Mouse (Mus musculus) left cerebral cortex, adult 9 months (tissue): ENCODE data around the gene Wdr48.

Experiments
- DNase-seq, 2 experiments: peaks; one replicate each; pipeline ENCODE4 v3.0.0; 2022; ENCODE audit warnings: low spot score in 2 of 2

Gene Wdr48

DNA sequence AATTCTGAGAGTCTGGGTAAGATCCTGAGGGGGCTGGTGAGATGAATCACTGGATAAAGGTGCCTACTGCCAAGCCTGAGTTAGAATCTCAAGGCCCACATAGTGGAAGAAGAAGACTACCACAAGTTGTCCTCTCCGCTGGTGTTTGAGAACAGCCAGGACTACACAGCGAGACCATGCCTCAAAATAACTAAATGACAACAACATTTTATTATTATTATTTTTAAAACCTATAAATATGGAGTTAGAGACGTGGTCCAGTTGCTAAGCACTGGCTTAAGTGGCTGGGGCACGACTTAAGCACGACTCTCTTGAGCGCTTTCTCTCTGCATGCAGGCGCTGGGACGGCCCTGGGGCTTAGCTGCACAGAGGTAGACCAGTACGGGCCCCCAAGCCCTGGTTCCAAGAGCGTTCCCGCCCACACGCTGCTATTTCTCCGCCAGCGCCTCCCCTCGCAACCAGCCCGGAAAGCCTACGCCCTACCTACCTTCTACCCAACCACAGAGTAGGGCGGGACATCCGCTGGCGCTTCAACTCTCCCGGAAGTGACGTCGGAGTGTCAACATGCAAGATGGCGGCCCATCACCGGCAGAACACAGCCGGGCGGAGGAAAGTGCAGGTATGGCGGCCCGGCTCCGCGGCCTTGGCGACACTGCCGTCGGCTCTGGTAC is at the start of gene Wdr48:
Gene Wdr48 (plus strand): TSS at position 540 of the 671 bp plus-strand sequence.
- peak; percentile 93 to 98 for DNase-seq

DNA sequence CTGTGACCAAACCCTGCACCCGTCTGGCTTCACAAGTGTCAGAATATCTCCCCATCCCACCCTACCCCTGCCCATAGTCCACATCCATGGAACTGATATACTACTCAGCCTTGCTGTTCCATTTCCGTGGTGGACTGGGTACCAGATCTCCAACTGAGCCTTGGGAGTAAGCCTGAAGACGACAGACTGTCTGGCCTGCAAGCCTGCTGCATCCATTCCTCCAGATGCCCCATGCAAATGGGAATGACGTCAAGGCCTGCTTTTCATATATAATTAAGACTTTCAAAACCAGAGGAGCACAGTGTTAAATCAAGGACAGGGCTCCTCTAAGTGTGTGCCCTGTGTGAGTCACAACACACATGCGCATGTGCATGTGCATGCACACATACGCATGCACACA is 47.5 kb upstream of the Wdr48 start:
- no peak for DNase-seq

DNA sequence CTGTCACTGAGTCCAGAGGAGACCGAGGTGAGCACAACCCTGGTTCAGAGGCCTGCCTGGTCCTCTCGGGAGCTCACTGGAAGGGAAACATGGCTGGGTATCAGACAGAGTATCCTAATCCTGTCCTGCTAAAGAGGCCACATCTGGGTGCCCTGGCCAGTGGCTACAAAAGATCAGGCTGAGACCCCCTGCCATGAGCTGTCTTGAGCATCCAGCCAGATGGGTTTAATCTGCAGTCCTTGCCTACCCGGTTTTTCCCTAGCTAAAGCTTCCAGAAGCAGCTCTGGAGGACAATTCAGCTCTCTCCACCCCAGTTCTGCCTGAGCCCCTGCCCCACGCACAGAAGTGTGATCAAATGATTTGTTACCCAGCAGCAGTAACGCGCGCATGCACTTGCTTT is 46.0 kb upstream of the Wdr48 start:
- no peak for DNase-seq

DNA sequence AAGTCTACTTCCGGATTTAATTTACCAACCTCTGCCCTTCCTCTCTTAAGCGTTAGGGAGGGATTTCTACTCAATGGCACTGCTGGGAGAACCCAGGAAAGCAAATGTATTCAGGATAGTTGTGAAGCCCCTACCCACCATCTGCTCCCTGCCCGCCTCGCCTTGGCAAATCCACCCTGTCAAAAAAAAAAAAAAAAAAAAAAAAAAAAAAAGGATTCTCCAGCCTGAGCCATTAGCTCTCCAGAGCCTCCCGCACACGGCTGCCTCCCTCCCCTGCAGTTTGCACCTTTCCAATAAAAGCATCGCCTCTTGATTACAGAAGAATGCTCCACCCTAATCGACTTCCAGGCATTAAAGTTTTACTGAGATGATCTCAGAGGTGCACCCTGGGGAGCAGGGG is 45.5 kb upstream of the Wdr48 start:
- no peak for DNase-seq

DNA sequence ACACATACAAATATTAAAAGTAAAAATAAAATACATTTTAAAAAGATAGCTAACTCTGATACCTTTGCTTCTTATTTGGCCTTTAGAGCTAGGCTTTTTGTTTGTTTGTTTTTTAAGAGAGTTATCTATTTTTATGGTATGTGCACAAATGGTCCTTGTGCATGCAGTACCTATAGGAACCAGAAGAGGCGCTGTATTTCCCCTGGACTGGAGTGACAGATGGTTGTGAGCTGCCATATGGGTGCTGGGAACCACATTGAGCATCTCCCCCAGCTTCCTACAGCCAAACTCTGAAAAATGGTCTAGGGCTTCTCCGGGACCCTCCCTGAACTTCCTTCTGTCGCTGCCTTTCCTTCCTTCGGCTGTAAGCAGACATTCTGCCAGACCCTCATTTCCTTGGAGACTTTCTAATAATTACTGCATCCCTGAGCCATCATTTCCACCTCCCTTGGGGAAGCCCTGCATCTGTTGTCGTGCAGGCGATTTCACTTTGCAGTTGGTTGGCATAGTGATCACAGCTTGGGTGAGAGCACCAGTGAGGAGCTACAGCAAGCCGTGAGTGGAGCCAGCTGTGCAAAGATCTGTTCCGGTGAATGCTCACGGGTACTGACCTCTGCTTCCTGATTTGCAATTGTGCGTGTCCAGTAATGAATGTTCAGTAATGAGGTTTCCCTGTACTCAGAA is 42.2 kb upstream of the Wdr48 start:
- no peak for DNase-seq

DNA sequence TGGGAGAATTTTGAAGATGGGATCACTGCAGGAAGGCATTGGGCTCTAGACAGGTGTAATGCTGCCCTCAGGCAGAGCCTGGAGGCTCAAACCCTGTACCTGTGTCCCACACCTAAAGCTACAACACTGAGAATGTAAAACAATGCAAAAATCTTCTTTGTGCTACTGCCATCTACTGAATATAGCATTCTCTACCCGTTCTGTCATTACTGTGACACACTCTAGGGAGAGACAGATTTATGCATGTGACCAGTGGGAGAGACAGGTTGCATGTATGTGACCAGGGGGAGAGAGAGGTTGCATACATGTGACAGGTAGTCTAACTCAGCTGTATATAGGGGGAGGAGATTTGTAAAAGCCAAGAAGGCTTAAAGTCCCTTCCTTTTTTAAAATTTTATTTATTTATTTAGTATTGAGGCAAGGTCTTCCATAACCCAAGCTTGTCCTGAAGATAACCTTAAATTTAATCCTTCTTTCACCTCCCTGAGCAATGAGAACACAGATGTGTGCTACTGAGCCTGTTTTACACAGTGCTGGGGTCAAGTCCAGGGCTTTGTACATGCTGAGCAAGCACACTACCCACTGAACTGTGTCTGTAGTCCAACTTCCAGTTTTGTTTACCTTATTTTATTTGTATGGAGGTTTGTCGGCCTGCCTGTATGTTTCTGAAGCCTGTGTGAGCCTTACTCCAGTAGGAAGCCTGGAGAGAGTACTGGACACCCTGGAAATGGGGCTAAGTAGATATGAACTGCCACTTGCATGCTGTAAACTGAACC is 41.4 kb upstream of the Wdr48 start:
- DNase-seq = no peak

DNA sequence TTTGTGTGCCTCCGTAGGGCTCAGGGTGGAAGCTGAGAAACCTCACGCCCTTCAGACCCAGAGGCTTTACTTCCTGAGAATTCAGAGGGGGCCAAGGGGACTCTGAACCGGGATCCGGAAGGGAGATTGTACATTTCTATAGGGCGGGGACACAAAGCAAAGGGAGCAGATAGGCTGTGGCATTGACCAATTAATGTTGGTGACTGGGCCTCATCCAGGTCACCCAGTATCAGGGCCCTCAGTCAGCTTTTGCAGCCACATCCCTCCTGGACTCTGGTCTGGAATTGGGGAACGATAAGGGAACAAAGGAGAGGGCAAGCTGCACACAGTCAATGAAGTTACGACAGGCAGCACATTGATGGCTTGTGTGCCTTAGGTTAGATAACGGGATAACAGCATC is 40.5 kb upstream of the Wdr48 start:
- DNase-seq = no peak

DNA sequence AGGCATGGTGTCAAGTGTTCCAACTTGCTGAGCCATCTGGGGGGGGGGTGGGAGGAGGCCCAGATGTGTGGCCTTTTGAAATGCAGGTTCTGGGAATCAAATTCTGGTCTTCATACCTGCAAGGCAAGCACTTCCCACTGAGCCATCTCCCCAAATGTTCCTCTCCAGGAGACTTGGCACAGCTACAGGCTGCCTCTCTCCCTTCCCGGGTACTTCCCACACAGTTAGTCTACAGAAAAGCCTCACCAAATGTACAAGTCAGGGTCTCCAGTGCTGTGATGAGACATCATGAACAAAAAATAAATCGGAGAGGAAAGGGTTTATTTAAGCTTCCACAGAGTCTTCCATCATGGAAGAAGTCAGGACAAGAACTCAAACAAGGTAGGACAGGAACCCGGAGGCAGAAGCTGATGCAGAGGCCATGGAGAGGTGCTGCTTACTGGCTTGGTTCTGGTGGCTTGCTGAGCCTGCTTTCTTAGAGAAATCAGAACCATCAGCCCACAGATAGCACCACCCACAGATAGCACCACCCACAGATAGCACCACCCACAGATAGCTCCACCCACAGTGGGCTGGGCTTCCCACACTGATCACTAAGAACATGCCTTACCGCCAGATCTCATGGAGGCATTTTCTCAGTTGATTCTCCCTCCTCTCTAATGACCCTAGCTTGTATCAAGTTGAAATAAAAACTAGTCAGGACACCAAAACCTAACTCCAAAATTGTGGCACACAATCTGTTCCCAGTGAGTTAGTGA is 7.4 kb upstream of the Wdr48 start:
- peak in 1 of 2 experiments; percentile 16 for DNase-seq

DNA sequence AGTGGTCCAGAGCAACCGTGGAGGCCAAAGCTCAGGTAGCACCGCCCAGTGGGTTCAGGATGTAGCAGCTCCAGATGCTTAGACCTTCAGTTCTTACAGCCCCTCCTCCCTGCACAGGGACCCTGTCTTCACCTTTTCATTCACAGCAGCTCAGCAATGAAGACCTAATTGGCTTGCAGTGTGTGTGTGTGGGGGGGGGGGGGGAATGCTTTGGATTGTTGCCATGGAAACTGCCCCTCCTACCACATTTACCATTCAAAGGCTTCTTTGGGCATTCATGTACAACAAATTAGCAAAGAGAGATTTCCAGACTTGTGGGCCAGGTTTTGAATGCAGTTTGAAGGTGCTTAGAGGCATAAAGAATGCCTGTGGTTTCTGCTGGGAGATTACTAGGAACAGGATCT is 5.8 kb upstream of the Wdr48 start:
- DNase-seq = no peak

DNA sequence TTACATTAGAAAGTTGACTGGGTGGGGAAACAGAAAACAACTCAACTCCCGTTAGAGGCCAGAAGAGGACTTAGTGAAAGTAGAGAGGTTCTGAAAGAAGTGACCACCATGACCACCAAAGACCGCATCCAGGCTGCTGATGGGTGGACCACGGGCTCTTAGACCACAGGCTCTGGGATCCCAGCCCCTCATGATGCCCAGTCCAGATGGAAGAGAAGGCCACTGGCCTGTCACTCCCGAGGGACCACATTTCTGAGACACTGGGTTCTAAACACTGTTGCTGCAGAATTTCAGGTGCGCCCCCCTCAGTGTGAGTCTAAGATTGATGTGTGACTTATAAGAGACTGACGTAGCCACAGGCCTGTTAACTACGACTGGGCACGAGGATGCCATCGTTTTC is 5.2 kb upstream of the Wdr48 start:
- DNase-seq = no peak

DNA sequence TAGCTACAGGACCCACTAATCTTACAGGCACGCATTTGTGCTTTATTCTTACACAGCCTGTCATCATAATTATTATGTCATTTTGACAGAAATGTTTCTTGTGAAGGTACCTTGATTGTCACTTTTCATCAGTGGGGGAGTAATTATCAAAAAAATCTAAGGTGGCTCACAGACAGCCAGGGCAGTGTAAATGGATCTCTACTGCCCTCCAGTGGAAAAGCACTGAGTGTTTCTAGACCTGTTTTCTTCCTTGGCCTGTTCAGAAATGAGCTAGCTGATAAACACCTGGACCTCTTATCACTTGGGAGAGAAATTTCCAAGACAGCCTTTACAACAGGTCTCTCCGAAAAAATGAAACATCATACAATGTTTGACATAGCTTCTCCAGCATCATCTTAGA is 4.0 kb upstream of the Wdr48 start:
- DNase-seq = peak in 1 of 2 experiments; percentile 33

DNA sequence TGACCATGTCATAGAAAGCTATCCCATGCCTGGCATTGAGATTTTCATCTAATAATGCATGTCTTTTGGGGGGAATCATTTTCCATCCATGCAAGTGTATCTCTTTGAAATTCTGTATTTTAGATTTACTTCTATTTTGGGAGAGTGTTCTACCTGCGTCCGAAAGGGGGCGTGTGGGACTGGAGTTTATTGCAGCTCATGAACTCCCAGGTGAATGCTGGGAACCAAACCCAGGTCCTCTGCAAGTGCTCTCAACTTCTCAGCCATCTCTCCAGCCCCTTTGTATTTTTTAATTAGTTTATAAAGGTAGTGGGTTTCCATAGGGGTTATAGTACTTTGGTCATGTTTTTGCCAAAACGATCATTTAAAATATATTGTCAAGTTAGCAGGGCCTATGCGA is 797 bp upstream of the Wdr48 start:
- DNase-seq = no peak

DNA sequence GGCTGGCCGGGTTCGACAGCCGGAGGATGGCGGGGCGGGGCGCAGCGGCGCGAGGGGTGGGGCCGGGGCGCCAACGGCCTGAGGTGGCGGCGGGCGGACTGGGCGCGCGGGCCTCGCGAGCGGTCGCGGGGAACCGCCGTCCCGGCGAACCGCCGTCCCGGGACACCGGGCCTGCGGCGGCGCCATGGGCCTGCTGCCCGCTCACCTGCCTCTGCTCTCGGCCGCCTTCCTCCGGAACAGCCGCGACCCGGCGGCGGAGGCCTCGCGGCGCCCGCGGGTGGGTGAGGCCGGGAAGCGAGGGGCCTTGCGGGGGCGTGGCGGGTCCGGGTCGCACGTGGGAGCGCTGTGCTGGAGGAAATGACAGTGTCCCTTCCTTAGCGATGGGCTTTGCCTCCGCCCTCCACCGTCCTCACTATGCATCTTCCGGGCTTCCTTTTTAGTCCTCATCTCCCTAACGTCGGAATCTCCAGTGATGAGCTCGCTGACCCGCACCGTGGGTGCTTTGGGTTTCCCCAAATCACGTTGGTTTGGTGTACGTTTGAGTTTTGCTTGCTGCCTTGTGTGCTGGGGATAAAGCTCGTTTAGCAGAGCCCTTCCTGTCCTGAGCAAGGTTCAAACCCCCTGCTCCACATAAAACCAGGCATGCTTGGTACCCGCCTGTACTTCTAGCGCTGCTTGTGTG is 503 bp downstream of the Wdr48 start:
- DNase-seq = peak in 1 of 2 experiments; percentile 24

DNA sequence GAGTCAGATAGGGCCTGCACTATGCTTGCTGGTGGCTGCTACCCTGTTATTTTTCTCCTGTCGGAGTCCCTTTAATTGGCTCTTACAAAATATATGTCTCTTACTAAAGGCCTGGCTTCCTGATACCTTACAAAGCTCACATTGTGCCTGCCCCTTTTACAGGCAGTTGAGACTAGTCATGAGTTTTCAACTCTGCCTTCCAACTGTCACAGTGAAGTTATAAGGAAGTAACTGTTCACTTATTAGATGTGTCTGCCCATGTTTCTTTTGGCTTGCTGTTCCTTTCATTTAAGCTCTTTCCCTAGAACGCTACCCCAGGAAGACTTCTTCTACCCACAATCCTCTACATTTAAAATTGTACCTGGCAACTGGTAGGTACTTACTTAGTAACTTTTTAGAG is 4.8 kb downstream of the Wdr48 start:
- DNase-seq = no peak

DNA sequence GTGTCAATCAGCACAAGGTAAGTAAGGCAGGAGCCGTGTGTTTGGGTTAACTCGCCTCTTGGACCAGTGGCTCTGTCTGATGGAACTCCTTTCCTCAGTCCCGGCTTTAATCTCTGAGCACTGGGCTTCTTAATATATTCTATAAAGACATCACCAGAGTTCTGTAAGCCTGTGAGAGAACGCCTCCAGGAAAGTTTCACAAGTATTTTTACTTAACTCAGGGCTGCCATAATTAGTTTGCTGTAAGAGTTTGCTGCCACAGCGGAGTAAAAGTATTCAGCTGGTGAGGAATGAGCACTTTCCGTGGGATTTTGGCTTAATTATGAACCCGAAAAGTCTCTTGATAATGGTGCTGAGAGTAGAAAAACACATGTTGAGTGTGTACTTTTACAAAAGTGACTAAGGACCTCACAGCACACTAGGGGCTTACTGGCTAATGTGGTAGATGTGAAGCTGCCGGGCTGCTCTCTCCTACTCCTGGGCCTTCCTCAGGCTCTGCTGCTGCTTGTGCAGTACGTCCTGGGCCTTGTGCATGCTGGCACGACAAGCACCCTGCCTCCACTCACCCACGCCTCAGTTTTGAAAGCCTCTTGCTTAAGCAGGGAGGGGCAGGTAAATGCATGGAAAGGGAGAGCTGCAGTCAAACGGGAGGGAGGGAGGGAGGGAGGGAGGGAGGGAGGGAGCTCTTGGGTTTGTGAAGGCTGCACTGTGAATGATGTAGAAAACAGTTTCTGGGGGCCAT is 7.9 kb downstream of the Wdr48 start:
- no peak for DNase-seq

DNA sequence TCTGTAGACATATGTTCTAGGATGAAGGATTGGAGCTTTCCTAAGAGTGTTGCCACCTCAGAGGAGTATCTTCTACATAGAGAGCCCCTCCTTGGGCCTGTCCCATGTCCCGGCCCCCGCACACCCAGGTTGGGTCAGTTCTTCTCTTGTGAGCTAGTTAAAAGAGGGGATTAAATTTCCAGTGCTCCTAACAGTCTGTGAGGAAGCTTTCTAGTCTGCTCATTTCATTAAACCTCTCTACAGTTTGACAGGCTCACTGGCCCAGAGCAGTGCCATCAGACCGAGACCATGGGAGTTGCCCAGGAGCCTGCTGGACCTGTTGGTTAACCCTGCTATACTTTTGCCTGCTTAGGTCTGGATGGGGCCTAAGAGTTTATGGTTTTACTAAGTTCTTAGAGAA is 14.0 kb downstream of the Wdr48 start:
- no peak for DNase-seq

DNA sequence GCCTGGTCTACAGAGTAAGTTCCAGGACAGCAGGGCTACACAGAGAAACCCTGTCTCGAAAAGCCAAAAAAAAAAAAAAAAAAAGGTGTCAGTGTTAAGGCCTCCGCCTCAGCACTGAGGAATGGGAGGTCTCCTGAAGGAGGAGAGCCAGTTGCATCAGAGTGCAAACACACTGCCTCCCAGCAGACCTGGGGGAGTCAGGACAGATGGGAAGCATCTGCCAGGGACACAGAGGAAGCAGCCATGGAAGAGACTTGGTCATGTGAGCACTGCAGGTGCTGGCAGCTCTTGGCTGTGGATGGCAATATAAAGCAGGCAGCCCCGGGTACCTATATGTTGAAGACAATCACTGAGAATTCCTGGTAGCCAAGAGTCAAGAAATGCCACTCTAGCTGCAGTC is 15.3 kb downstream of the Wdr48 start:
- peak in 1 of 2 experiments; percentile 45 for DNase-seq

DNA sequence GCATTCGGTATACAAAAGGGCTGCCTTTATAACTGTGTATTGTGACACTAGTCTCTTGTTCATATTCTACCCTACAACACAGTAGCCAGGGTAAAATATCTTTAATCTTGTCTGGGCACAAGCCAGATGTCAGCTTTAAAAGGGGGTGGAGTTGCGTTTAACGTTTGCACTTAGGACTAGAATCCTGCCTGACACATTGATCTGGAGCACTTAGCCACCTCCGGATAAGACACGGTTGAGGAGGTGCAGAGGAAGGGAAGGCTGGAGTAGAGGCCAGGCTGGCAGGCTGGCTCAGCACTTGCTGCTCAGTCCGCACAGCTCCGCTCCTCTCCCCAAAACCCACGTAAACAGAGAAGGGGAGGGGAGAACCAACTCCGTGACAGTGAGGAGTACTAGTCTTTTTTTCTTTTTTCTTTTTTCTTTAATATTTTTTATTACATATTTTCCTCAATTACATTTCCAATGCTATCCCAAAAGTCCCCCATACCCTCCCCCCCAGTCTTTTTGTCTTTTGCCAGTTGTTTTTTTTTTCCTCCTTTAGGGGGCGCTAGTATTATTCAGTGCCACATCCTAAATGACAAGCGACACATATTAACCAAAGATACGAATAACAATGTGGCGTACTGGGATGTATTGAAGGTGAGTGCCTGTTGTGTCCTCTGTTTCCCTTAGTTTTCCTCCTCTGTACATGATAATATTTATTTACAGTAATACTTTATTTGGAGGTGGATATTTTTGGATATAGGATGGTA is 18.6 kb downstream of the Wdr48 start:
- no peak for DNase-seq

DNA sequence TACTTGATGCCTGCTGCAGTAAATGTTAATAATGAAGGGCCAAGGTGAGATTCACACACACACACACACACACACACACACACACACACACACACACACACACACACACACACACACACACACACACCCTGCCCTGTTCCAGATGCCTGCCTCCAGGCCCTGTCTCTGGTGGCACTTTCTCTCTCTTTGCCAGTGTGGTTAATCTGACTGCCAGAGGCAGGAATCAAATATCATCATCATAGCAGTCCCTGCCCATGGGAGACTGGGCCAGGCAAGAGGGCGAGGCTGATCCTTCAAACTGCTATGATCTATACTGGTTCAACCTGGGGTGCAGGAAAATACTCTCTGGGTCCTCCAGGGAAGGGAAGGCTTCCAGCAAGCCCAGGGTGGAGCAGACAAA is 25.2 kb downstream of the Wdr48 start:
- no peak for DNase-seq

DNA sequence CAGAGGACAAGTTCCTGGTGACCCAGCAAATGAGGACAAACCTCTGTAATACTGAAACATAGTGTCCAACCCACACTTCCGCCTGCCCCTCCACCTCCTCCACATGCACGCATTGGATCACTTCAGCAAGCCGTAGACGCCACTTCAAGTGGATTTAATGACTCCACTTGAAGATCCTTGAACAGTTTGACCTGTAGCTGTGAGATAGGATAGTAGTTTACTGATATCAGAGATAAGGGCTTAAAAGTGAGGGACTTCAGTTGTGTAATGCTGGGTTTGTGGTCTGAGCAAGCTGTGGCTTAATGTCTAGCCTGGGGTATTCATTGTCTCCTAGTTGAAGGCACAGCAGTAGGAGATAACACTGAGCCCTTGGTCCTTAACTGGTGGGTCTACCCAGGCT is 28.8 kb downstream of the Wdr48 start:
- DNase-seq = no peak
